8 mouse cellular contexts compared by ENCODE assay signal in genomic region chr3:104219531-104220294, GRCm38 (mm10). TPM values are rescaled to one million over a fixed set of nuclear protein-coding genes. Genes with fewer than 3 reads are reported as not detected.
A peak's percentile ranks its signal among the peaks of the same experiment; 100 is the strongest.
DNase-seq lines count a peak whose midpoint lies in the region; ATAC-seq and TF ChIP-seq lines count a peak whose summit lies in the region.

No protein-coding gene starts in this region.

- TF ChIP-seq CTCF in Patski (IDR thresholded peaks at IDR 0.05): no peak
- TF ChIP-seq CTCF in small intestine, adult 2 months (IDR thresholded peaks at IDR 0.05; ENCODE audit: extremely low read depth, insufficient read length, insufficient replicate concordance, low read depth, low read length): no peak

- under 1% methylated on average over 100 of the region's 107 CpGs for WGBS in small intestine, adult 2 months

- H3K27me3 ChIP-seq in Patski: no peaks in the 10 kb centered on the region
- H3K27me3 ChIP-seq in small intestine, adult 2 months (ENCODE audit: control insufficient read depth, insufficient read depth, low read length): no peaks in the 10 kb centered on the region

- peak overlapping the region; percentile 99 for H3K4me3 ChIP-seq in small intestine, adult 2 months (ENCODE audit: low read depth, low read length)

- in situ Hi-C loops in Patski (cut with MboI; ENCODE audit: low pct_unique_long_range_greater_than_20kb): loop anchor here (5.0 kb wide), 2 partner anchors 78 to 223 kb away; no protein-coding TSS in a partner anchor

- ATAC-seq in Patski: peak; percentile 2
- ATAC-seq in inflammation-experienced regulatory T-cells, adult 6 months: peak; percentile 20
- ATAC-seq in megakaryocyte, adult 5-6 weeks (ENCODE audit: poor library complexity, severe bottlenecking): peak; percentile 16

- POLR2A ChIA-PET in Patski (lab: Charles Lee): interaction anchor here (0.5 to 1.4 kb wide), 8 partner anchors 77 to 841 kb away, joined by 3 to 6 read pairs (median 4); no protein-coding TSS in a partner anchor

- DNase-seq in Patski (ENCODE audit: low read depth, low spot score): no peak
- DNase-seq in cerebellum, postnatal 14 days: peak; percentile 70 to 73
- DNase-seq in gastrocnemius, postnatal 14 days: peak; percentile 45
- peak; percentile 15 to 39 for DNase-seq in left cerebral cortex, postnatal 14 days (ENCODE audit: low spot score in 2 of 2)
- no peak for DNase-seq in c-Kit-positive CD71-positive TER-119-positive erythroid progenitor cells, embryonic 14.5 days (ENCODE audit: low spot score)

- CTCF ChIA-PET in Patski (lab: Charles Lee): interaction anchor here (1.0 to 1.8 kb wide), 8 partner anchors 9 to 223 kb away, joined by 3 to 8 read pairs (median 4); no protein-coding TSS in a partner anchor

- peaks cover 3% of the 10 kb centered on the region; the same call in 1 of the 2 replicates for H3K4me1 ChIP-seq in small intestine, adult 2 months (ENCODE audit: control insufficient read depth, insufficient read depth, insufficient read length, low read length)

- H3K27ac ChIP-seq in small intestine, adult 2 months (ENCODE audit: insufficient read depth, low read depth, low read length): peak overlapping the region; percentile 69

- H3K36me3 ChIP-seq in small intestine, adult 2 months (ENCODE audit: control insufficient read depth, insufficient read depth, low read length): no peaks in the 10 kb centered on the region

- intact Hi-C loops in gastrocnemius, postnatal 14 days (cut with DNase I; ENCODE audit: low total_unique reads): loop anchor here (10.0 kb wide), 1 partner anchor 215 kb away; no protein-coding TSS in a partner anchor
- intact Hi-C loops in left cerebral cortex, postnatal 14 days (cut with DNase I): loop anchor here (5.0 kb wide), 1 partner anchor 223 kb away; no protein-coding TSS in a partner anchor

- no peak for TF ChIP-seq POLR2A in small intestine, adult 2 months (IDR thresholded peaks at IDR 0.05; ENCODE audit: low read depth, low read length)

RNA-seq across cellular contexts. Expression of gene Magi3, which starts 0.5 kb away (rescaled TPM):
- 51.2 TPM for polyA plus RNA-seq in Patski (2021)
- total RNA-seq in gastrocnemius, postnatal 14 days (2021): 1 to 10 TPM; 5.5 to 6.1 TPM
- polyA plus RNA-seq in inflammation-experienced regulatory T-cells, adult 6 months (2017; shearing (Covaris generic)): 1 to 10 TPM; 2.6 to 5.3 (median 3.2) TPM
- 10 to 100 TPM; 41.0 to 48.4 TPM for total RNA-seq in left cerebral cortex, postnatal 14 days (2021)
- total RNA-seq in megakaryocyte, adult 5-6 weeks (2015): 4.7 and 6.2 TPM in 2 replicates
- total RNA-seq in megakaryocyte, adult 5-6 weeks (2017): 10.4 and 10.9 TPM in 2 replicates
- polyA plus RNA-seq in small intestine, adult 2 months (2012; rRNA removed): 2.9 and 10.3 TPM in 2 replicates

Comparison
In these comparisons a context has a peak if more than half of its experiments do, and no peak if none do; other contexts are left out.
1. DNase-seq: peak in cerebellum, postnatal 14 days (2 of 2), gastrocnemius, postnatal 14 days (single experiment) and left cerebral cortex, postnatal 14 days (2 of 2); none in Patski (single experiment) and c-Kit-positive CD71-positive TER-119-positive erythroid progenitor cells, embryonic 14.5 days (single experiment).
2. Peak in every context shown above with its lines, with median percentiles within 50 percentile points of each other: ATAC-seq.